Mouse (Mus musculus) olfactory bulb, adult 2 months (tissue): ENCODE results near the gene Adamts14.

Source experiments
- CTCF ChIP-seq: fragments of 200-500 bp; IDR thresholded peaks from 2 replicates; pipeline ENCODE4 v1.5.1; 2012; ENCODE audit warnings: low read depth, mild to moderate bottlenecking, low read length, moderate library complexity; ENCODE audit not compliant: insufficient read depth
- POLR2A ChIP-seq: fragments of 200-500 bp; IDR thresholded peaks from 2 replicates; pipeline ENCODE4 v1.6.1; 2012; ENCODE audit warnings: mild to moderate bottlenecking, low read depth, low read length, moderate library complexity; ENCODE audit not compliant: insufficient read depth

DNA sequence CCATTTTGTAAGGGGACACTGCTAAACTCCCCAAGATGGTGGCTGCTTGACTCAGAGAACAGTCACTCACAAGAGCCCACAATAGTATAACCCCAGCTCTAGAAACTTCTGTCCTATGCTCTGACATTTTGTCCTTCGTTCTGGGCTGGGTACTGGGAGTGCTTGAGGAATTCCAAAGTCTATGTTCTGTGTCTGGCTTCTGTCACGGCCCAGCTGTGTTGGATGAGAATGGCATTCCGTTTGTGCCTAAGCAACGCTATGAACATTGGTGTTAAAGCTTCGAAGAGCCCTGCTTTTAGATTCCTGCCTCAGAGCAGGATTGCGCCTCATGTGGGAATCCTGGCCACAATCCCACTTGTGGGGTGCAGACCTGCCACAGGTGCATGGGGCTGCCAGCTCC is 38.9 kb upstream of the Adamts14 start:
- TF ChIP-seq POLR2A (no peak), CTCF (no peak)
